ENCODE assay signal across 33 mouse cellular contexts in the genomic region with DNA sequence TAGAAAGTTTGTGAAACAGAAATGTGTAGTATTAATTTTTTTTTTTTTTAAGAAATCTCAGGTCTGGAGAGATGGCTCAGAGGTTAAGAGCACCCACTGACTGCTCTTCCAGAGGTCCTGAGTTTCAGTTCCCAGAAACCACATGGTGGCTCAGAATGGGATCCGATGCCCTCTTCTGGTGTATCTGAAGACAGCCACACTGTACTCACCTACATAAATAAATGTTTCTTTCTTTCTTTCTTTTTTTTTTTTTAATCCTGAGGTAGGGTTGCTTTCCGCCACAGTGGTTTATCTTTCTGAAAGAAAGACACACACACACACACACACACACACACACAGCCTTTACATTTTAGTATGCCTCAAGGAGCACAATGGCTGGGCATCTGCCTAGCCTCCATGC.
A peak's percentile ranks its signal among the peaks of the same experiment; 100 is the strongest.
DNase-seq lines count a peak whose midpoint lies in the region; ATAC-seq and TF ChIP-seq lines count a peak whose summit lies in the region.
"Had no signal": no experiment of that assay in that cellular context is flagged by ENCODE, and none has a peak within 500 bp of the region (broad histone marks: within the 10 kb centered on the region; RNA-seq: fewer than 3 reads in every experiment).

No protein-coding gene starts in this region.

- peak; percentile 18 for TF ChIP-seq CTCF in left cerebral cortex, adult 2 months (IDR thresholded peaks at IDR 0.05)
- peak in 1 of 2 experiments; percentile 33; a peak in 2 of 4 replicates for TF ChIP-seq CTCF in CH12.LX (conservative IDR thresholded peaks at IDR 0.05 in 1 of 2, IDR thresholded peaks at IDR 0.05 in 1 of 2; ENCODE audit: low read depth in 2 of 2, low read length in 2 of 2)
- TF ChIP-seq CTCF in stomach, postnatal 0 days (IDR thresholded peaks at IDR 0.05; ENCODE audit: low read depth), result peak; percentile 35

- no peak; the same call in 1 of the 2 replicates for TF ChIP-seq RAD21 in CH12.LX (IDR thresholded peaks at IDR 0.05; ENCODE audit: low read depth, low read length)

- no peak for TF ChIP-seq EP300 in CH12.LX (IDR thresholded peaks at IDR 0.05; ENCODE audit: low read length)
- TF ChIP-seq EP300 in stomach, postnatal 0 days (optimal IDR thresholded peaks at IDR 0.05), result no peak

- H3K4me3 ChIP-seq in left cerebral cortex, adult 2 months, result no peak overlapping the region
- H3K4me3 ChIP-seq in CH12.LX (replicated peaks in 1 of 3; ENCODE audit: low read depth in 2 of 3, low read length in 2 of 3, poor library complexity in 1 of 3), result no peak overlapping the region
- no peak overlapping the region for H3K4me3 ChIP-seq in ES-E14 (ENCODE audit: insufficient read depth in 1 of 2, low read depth in 1 of 2, low read length in 2 of 2, poor library complexity in 1 of 2, severe bottlenecking in 1 of 2)
- no peak overlapping the region for H3K4me3 ChIP-seq in stomach, postnatal 0 days (ENCODE audit: low read depth, low read length)
- no peak overlapping the region for H3K4me3 ChIP-seq in forebrain, embryonic 15.5 days
- H3K4me3 ChIP-seq: embryonic facial prominence, embryonic 10.5 days; embryonic facial prominence, embryonic 15.5 days; gastrocnemius, adult 2 months; hindbrain, embryonic 12.5 days; liver, embryonic 12.5 days; midbrain, embryonic 13.5 days; neural tube, embryonic 15.5 days; stomach, embryonic 15.5 days had no signal

- no peaks in the 10 kb centered on the region for H3K79me2 ChIP-seq in CH12.LX (replicated peaks; ENCODE audit: control insufficient read depth, extremely low read depth, insufficient read depth, poor library complexity, severe bottlenecking)

- no peak for DNase-seq in left cerebral cortex, adult 2 months (ENCODE audit: extremely low spot score in 1 of 2, low spot score in 2 of 2)
- no peak for DNase-seq in left cerebral cortex, adult 9 months (ENCODE audit: low spot score in 2 of 2)
- DNase-seq in CH12.LX (ENCODE audit: extremely low read depth) (no peak), ES-E14 (ENCODE audit: low read depth, low spot score) (no peak)
- no peak for DNase-seq in stomach, postnatal 0 days (ENCODE audit: low spot score)
- no peak for DNase-seq in kidney, postnatal 25 days
- DNase-seq: adrenal gland, adult 2 months; adrenal gland, postnatal 36 days; cerebellum, adult 2 months; cerebellum, postnatal 14 days; gastrocnemius, adult 2 months; gastrocnemius, postnatal 36 days; heart, adult 18-20 months; heart, postnatal 36 days; kidney, adult 2 months; left cerebral cortex, postnatal 4 days; liver, postnatal 0 days; retina, postnatal 1 day; right cerebral cortex, postnatal 14 days; thymus, postnatal 25 days had no signal

- no peak for ATAC-seq in stomach, postnatal 0 days (ENCODE audit: low FRiP score, low TSS enrichment)
- no peak for ATAC-seq in forebrain, embryonic 15.5 days (replicated peaks)
- ATAC-seq: activated CD4-positive, CD25-positive, alpha-beta regulatory T cell, adult 4 months; forebrain, embryonic 14.5 days; liver, embryonic 12.5 days; liver, postnatal 0 days; midbrain, embryonic 13.5 days had no signal

- H3K4me2 ChIP-seq in CH12.LX (ENCODE audit: insufficient read depth, low read depth, poor library complexity, severe bottlenecking), result no peak overlapping the region
- H3K4me2 ChIP-seq in stomach, postnatal 0 days (replicated peaks; ENCODE audit: low read depth), result no peak overlapping the region
- H3K4me2 ChIP-seq in forebrain, embryonic 15.5 days (replicated peaks), result no peak overlapping the region
- H3K4me2 ChIP-seq: embryonic facial prominence, embryonic 15.5 days; heart, embryonic 11.5 days; hindbrain, embryonic 12.5 days; liver, embryonic 12.5 days; midbrain, embryonic 13.5 days; neural tube, embryonic 15.5 days; stomach, embryonic 15.5 days had no signal

- H3K9me3 ChIP-seq in CH12.LX (replicated peaks; ENCODE audit: low read length), result no peaks in the 10 kb centered on the region
- no peaks in the 10 kb centered on the region for H3K9me3 ChIP-seq in ES-E14 (ENCODE audit: control insufficient read depth, insufficient read depth, low read depth, low read length)
- no peaks in the 10 kb centered on the region for H3K9me3 ChIP-seq in stomach, postnatal 0 days (ENCODE audit: control insufficient read depth, low read length)
- no peaks in the 10 kb centered on the region for H3K9me3 ChIP-seq in forebrain, embryonic 15.5 days
- H3K9me3 ChIP-seq: embryonic facial prominence, embryonic 10.5 days; embryonic facial prominence, embryonic 15.5 days; G1E; hindbrain, embryonic 12.5 days; liver, embryonic 12.5 days; midbrain, embryonic 13.5 days; neural tube, embryonic 15.5 days; stomach, embryonic 15.5 days had no signal

- H3K27ac ChIP-seq in left cerebral cortex, adult 2 months, result no peak overlapping the region
- H3K27ac ChIP-seq in CH12.LX (ENCODE audit: insufficient read depth, low read depth) (no peak overlapping the region), ES-E14 (ENCODE audit: insufficient read depth, low read depth, low read length, poor library complexity, severe bottlenecking) (no peak overlapping the region)
- H3K27ac ChIP-seq in stomach, postnatal 0 days (replicated peaks), result no peak overlapping the region
- no peak overlapping the region for H3K27ac ChIP-seq in forebrain, embryonic 15.5 days (replicated peaks)
- H3K27ac ChIP-seq: embryonic facial prominence, embryonic 10.5 days; embryonic facial prominence, embryonic 15.5 days; gastrocnemius, adult 2 months; hindbrain, embryonic 12.5 days; liver, embryonic 12.5 days; macrophage; midbrain, embryonic 13.5 days; neural tube, embryonic 15.5 days; stomach, embryonic 15.5 days had no signal

- no peaks in the 10 kb centered on the region for H3K36me3 ChIP-seq in CH12.LX (replicated peaks in 1 of 2; ENCODE audit: control insufficient read depth in 1 of 2, insufficient read depth in 1 of 2, low read length in 1 of 2)
- no peaks in the 10 kb centered on the region for H3K36me3 ChIP-seq in ES-E14 (ENCODE audit: control insufficient read depth, insufficient read depth, low read length, poor library complexity, severe bottlenecking)
- H3K36me3 ChIP-seq in stomach, postnatal 0 days (ENCODE audit: control insufficient read depth, insufficient read depth, low read length), result no peaks in the 10 kb centered on the region
- H3K36me3 ChIP-seq in forebrain, embryonic 15.5 days, result no peaks in the 10 kb centered on the region
- H3K36me3 ChIP-seq: embryonic facial prominence, embryonic 10.5 days; embryonic facial prominence, embryonic 15.5 days; G1E; hindbrain, embryonic 12.5 days; liver, embryonic 12.5 days; midbrain, embryonic 13.5 days; neural tube, embryonic 15.5 days; stomach, embryonic 15.5 days had no signal

- TF ChIP-seq POLR2A in CH12.LX (IDR thresholded peaks at IDR 0.05; ENCODE audit: low read depth, low read length), result no peak

- 76% methylated on average over 2 of the region's 2 CpGs for WGBS in stomach, postnatal 0 days
- 78% methylated on average over 2 of the region's 2 CpGs for WGBS in forebrain, embryonic 15.5 days

- peaks cover 6 to 24% of the 10 kb centered on the region in 2 experiments for H3K4me1 ChIP-seq in CH12.LX (ENCODE audit: control insufficient read depth in 1 of 2, insufficient read depth in 2 of 2)
- peaks cover 5 to 15% of the 10 kb centered on the region in 2 experiments; a peak in 3 of 4 replicates for H3K4me1 ChIP-seq in ES-E14 (ENCODE audit: control insufficient read depth in 2 of 2, insufficient read depth in 2 of 2, low read length in 2 of 2, poor library complexity in 1 of 2)
- no peaks in the 10 kb centered on the region for H3K4me1 ChIP-seq in stomach, postnatal 0 days (replicated peaks; ENCODE audit: control insufficient read depth, insufficient read depth)
- H3K4me1 ChIP-seq in forebrain, embryonic 15.5 days, result peaks cover 8% of the 10 kb centered on the region; the same call in 1 of the 2 replicates

- no peaks in the 10 kb centered on the region for H3K27me3 ChIP-seq in CH12.LX (replicated peaks)
- H3K27me3 ChIP-seq in stomach, postnatal 0 days (ENCODE audit: control insufficient read depth, insufficient read depth, low read length), result no peaks in the 10 kb centered on the region
- no peaks in the 10 kb centered on the region for H3K27me3 ChIP-seq in forebrain, embryonic 15.5 days
- H3K27me3 ChIP-seq: embryonic facial prominence, embryonic 15.5 days; hindbrain, embryonic 12.5 days; liver, embryonic 12.5 days; midbrain, embryonic 13.5 days; neural tube, embryonic 15.5 days; stomach, embryonic 15.5 days had no signal

- in situ Hi-C loops in CH12.LX (cut with MboI; ENCODE audit: low pct_ligation_motif_present, low pct_unique_long_range_greater_than_20kb, low sequenced_read_pairs) (loop anchor here (10.0 kb wide), 1 partner anchor 87 kb away; no protein-coding TSS in a partner anchor), ES-E14 (cut with MboI; ENCODE audit: low sequenced_read_pairs in 2 of 2, unreplicated experiment in 2 of 2) (no loop called here)

- intact Hi-C loops in left cerebral cortex, adult 2 months (cut with DNase I), result loop anchor here (10.0 kb wide), 1 partner anchor 387 kb away; no protein-coding TSS in a partner anchor

- dilution Hi-C loops in CH12.LX (cut with MboI; ENCODE audit: extremely low pct_ligation_motif_present, extremely low pct_unique_long_range_greater_than_20kb, low sequenced_read_pairs), result no loop called here

- no peak overlapping the region for H3K9ac ChIP-seq in CH12.LX (ENCODE audit: insufficient read depth, low read depth)
- no peak overlapping the region for H3K9ac ChIP-seq in ES-E14 (ENCODE audit: insufficient read depth, low read depth, low read length, poor library complexity, severe bottlenecking)
- H3K9ac ChIP-seq in stomach, postnatal 0 days (ENCODE audit: low read length), result no peak overlapping the region
- H3K9ac ChIP-seq in forebrain, embryonic 15.5 days (replicated peaks), result no peak overlapping the region
- H3K9ac ChIP-seq: embryonic facial prominence, embryonic 15.5 days; hindbrain, embryonic 12.5 days; liver, embryonic 12.5 days; liver, postnatal 0 days; midbrain, embryonic 13.5 days; neural tube, embryonic 15.5 days; stomach, embryonic 15.5 days had no signal

TF ChIP-seq in CH12.LX, 34 proteins besides CTCF, POLR2A, EP300 and RAD21:
- TF ChIP-seq POLR2AphosphoS2 (IDR thresholded peaks at IDR 0.05; ENCODE audit: low read depth, low read length) (no peak), IRF4 (IDR thresholded peaks at IDR 0.05; ENCODE audit: low read depth, low read length) (peak; percentile 25; the same call in 1 of the 2 replicates)
TF ChIP-seq in CH12.LX: peak in this region for 1.

TF ChIP-seq in ES-E14, 5 proteins besides CTCF, POLR2A, EP300 and RAD21:
- TF ChIP-seq MAFK (IDR thresholded peaks at IDR 0.05; ENCODE audit: insufficient read depth, low read depth, low read length) (no peak), HCFC1 (IDR thresholded peaks at IDR 0.05; ENCODE audit: borderline replicate concordance, insufficient read depth, low read length) (no peak), ZNF384 (IDR thresholded peaks at IDR 0.05; ENCODE audit: low read depth, low read length) (0 out of 2 replicates have a peak, but pooled peaks have one; percentile 22), ZC3H11A (IDR thresholded peaks at IDR 0.05; ENCODE audit: borderline replicate concordance, low read depth, low read length) (no peak)
